Mouse (Mus musculus): ENCODE data around the gene Serpinb9. TPM values are rescaled to one million over a fixed set of nuclear protein-coding genes. Genes with fewer than 3 reads are reported as not detected.
"Not testable (repeated sequence)": the region's sequence is repeated elsewhere in the genome, so short reads cannot be mapped to it uniquely, and the experiment has no call there.

The Serpinb9 gene
- 10.8 and 12.5 TPM in 2 replicates for polyA plus RNA-seq (2014; fragmentation: Nextera tagmentation; extraction: Ambion mirVana)

GRCm38 (mm10) chr13:33002950-33003349 lies at the start of gene Serpinb9:
Gene Serpinb9 (plus strand): TSS chr13:33003250.
- H3K27ac ChIP-seq (ENCODE audit: low read depth), result peak within 1 kb of the TSS; percentile 88
- no peaks in the 10 kb centered on the region for H3K36me3 ChIP-seq (ENCODE audit: control insufficient read depth, insufficient read depth, low read length)
- H3K9me3 ChIP-seq (ENCODE audit: control insufficient read depth, low read length), result no peaks in the 10 kb centered on the region
- no peaks in the 10 kb centered on the region for H3K4me1 ChIP-seq (replicated peaks; ENCODE audit: control insufficient read depth, insufficient read depth, low read length)
- peak within 1 kb of the TSS; percentile 35 for H3K4me3 ChIP-seq (ENCODE audit: low read depth, low read length)
- WGBS, result 96% methylated on average over 3 of the region's 3 CpGs
- peak within 1 kb of the TSS; percentile 45 for H3K9ac ChIP-seq (ENCODE audit: low read length)
- no peaks in the 10 kb centered on the region for H3K27me3 ChIP-seq (replicated peaks; ENCODE audit: control insufficient read depth, insufficient read depth, low read length)
- DNase-seq (ENCODE audit: low spot score) (no peak), ATAC-seq (replicated peaks; ENCODE audit: low FRiP score, low TSS enrichment, low read depth) (no peak)
- H3K4me2 ChIP-seq (ENCODE audit: low read length), result peak within 1 kb of the TSS; percentile 62

- 47% methylated on average over 4 of the region's 4 CpGs for WGBS
- Histone ChIP-seq H3K4me1 (replicated peaks; ENCODE audit: control insufficient read depth, insufficient read depth, low read length) (no peaks in the 10 kb centered on the region), H3K9me3 (ENCODE audit: control insufficient read depth, low read length) (no peaks in the 10 kb centered on the region), H3K27me3 (replicated peaks; ENCODE audit: control insufficient read depth, insufficient read depth, low read length) (no peaks in the 10 kb centered on the region), H3K36me3 (ENCODE audit: control insufficient read depth, insufficient read depth, low read length) (no peaks in the 10 kb centered on the region), H3K4me3 (ENCODE audit: low read depth, low read length) (no peak overlapping the region), H3K4me2 (ENCODE audit: low read length) (no peak overlapping the region), H3K9ac (ENCODE audit: low read length) (no peak overlapping the region), H3K27ac (ENCODE audit: low read depth) (no peak overlapping the region)
- ATAC-seq (replicated peaks; ENCODE audit: low FRiP score, low TSS enrichment, low read depth) (no peak), DNase-seq (ENCODE audit: low spot score) (no peak)
Measured at GRCm38 (mm10) chr13:32956537-32956936, 46.5 kb upstream of the Serpinb9 start.

- Histone ChIP-seq H3K9ac (ENCODE audit: low read length) (no peak overlapping the region), H3K27ac (ENCODE audit: low read depth) (no peak overlapping the region), H3K4me3 (ENCODE audit: low read depth, low read length) (no peak overlapping the region), H3K9me3 (ENCODE audit: control insufficient read depth, low read length) (no peaks in the 10 kb centered on the region), H3K4me2 (ENCODE audit: low read length) (no peak overlapping the region), H3K4me1 (replicated peaks; ENCODE audit: control insufficient read depth, insufficient read depth, low read length) (no peaks in the 10 kb centered on the region), H3K27me3 (replicated peaks; ENCODE audit: control insufficient read depth, insufficient read depth, low read length) (no peaks in the 10 kb centered on the region), H3K36me3 (ENCODE audit: control insufficient read depth, insufficient read depth, low read length) (no peaks in the 10 kb centered on the region)
- WGBS, result 61% methylated on average over 4 of the region's 4 CpGs
- ATAC-seq (replicated peaks; ENCODE audit: low FRiP score, low TSS enrichment, low read depth) (no peak), DNase-seq (ENCODE audit: low spot score) (no peak)
Measured at GRCm38 (mm10) chr13:32957917-32958316, 45.1 kb upstream of the Serpinb9 start.

DNA sequence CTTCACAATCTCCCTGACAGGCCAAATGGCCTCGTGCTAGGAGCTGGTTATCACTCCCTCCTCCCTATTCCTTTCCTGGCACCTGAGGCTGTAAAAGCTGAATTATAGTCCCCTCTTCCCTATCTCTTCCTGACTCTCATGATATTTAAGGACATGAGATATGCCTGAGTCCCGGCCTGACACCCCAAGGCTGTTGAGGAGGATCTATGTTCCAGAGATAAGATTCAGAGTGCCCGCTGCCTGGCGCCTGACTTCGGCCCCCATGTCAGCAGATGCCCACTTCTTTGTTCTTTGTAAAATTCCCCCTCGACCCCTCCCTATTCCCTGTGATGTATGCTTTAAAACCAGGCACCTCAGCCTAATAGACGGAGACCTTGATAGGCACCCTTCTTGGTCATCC lies 44.5 kb upstream of the Serpinb9 start:
- DNase-seq (ENCODE audit: low spot score); H3K4me3 ChIP-seq (ENCODE audit: low read depth, low read length); ATAC-seq (replicated peaks; ENCODE audit: low FRiP score, low TSS enrichment, low read depth); H3K4me1 ChIP-seq (replicated peaks; ENCODE audit: control insufficient read depth, insufficient read depth, low read length); H3K27ac ChIP-seq (ENCODE audit: low read depth); H3K9me3 ChIP-seq (ENCODE audit: control insufficient read depth, low read length); H3K27me3 ChIP-seq (replicated peaks; ENCODE audit: control insufficient read depth, insufficient read depth, low read length); H3K9ac ChIP-seq (ENCODE audit: low read length); H3K4me2 ChIP-seq (ENCODE audit: low read length); H3K36me3 ChIP-seq (ENCODE audit: control insufficient read depth, insufficient read depth, low read length): not testable (repeated sequence)
- 76% methylated on average over 7 of the region's 7 CpGs for WGBS

- no peaks in the 10 kb centered on the region for H3K9me3 ChIP-seq (ENCODE audit: control insufficient read depth, low read length)
- ATAC-seq (replicated peaks; ENCODE audit: low FRiP score, low TSS enrichment, low read depth), result no peak; the same call in 1 of the 2 replicates
- WGBS, result 53% methylated on average over 9 of the region's 9 CpGs
- H3K27me3 ChIP-seq (replicated peaks; ENCODE audit: control insufficient read depth, insufficient read depth, low read length), result no peaks in the 10 kb centered on the region
- no peak overlapping the region for H3K4me3 ChIP-seq (ENCODE audit: low read depth, low read length)
- H3K4me2 ChIP-seq (ENCODE audit: low read length), result no peak overlapping the region
- no peak overlapping the region; the same call in 1 of the 2 replicates for H3K27ac ChIP-seq (ENCODE audit: low read depth)
- no peaks in the 10 kb centered on the region for H3K36me3 ChIP-seq (ENCODE audit: control insufficient read depth, insufficient read depth, low read length)
- no peak overlapping the region for H3K9ac ChIP-seq (ENCODE audit: low read length)
- peaks cover 3% of the 10 kb centered on the region for H3K4me1 ChIP-seq (replicated peaks; ENCODE audit: control insufficient read depth, insufficient read depth, low read length)
- no peak for DNase-seq (ENCODE audit: low spot score)
Measured at GRCm38 (mm10) chr13:32963990-32964753, 38.9 kb upstream of the Serpinb9 start.

- no peaks in the 10 kb centered on the region for H3K36me3 ChIP-seq (ENCODE audit: control insufficient read depth, insufficient read depth, low read length)
- no peak within 1 kb of the TSS; the same call in 1 of the 2 replicates for H3K27ac ChIP-seq (ENCODE audit: low read depth)
- WGBS, result 39% methylated on average over 16 of the region's 16 CpGs
- H3K9me3 ChIP-seq (ENCODE audit: control insufficient read depth, low read length), result no peaks in the 10 kb centered on the region
- H3K27me3 ChIP-seq (replicated peaks; ENCODE audit: control insufficient read depth, insufficient read depth, low read length), result no peaks in the 10 kb centered on the region
- H3K9ac ChIP-seq (ENCODE audit: low read length), result 0 out of 2 replicates have a peak within 1 kb of the TSS, but pooled peaks have one; percentile 18
- H3K4me2 ChIP-seq (ENCODE audit: low read length), result peak within 1 kb of the TSS; percentile 47
- peaks cover 3% of the 10 kb centered on the region for H3K4me1 ChIP-seq (replicated peaks; ENCODE audit: control insufficient read depth, insufficient read depth, low read length)
- ATAC-seq (replicated peaks; ENCODE audit: low FRiP score, low TSS enrichment, low read depth), result no peak; the same call in 1 of the 2 replicates
- H3K4me3 ChIP-seq (ENCODE audit: low read depth, low read length), result peak within 1 kb of the TSS; percentile 10; the same call in 1 of the 2 replicates
- DNase-seq (ENCODE audit: low spot score), result peak; percentile 63
Measured at GRCm38 (mm10) chr13:32964989-32965811, 37.9 kb upstream of the Serpinb9 start, which contains the start of gene Serpinb6b. Gene Serpinb6b (plus strand): TSS chr13:32965209.

DNA sequence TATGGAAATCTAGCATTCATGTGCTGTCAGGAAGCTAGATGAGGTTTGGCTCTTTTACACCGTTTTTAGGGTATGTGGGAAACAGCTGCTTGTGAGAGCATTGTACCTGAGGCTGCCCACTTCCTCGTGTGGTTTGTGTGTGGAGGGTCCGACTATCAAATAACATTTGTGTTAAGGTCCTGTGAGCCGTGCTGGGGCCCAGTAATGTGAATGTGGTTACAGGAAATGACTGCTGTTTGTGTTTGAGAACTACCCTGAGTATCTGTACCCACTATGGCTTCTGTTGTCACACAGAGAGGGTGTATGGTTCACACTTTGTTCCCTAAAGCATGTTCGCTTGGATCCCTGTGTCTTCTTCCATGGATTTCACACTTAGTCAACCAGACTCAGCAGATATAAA lies 36.9 kb upstream of the Serpinb9 start:
- Histone ChIP-seq H3K4me3 (ENCODE audit: low read depth, low read length) (no peak overlapping the region), H3K36me3 (ENCODE audit: control insufficient read depth, insufficient read depth, low read length) (no peaks in the 10 kb centered on the region), H3K27ac (ENCODE audit: low read depth) (no peak overlapping the region), H3K9me3 (ENCODE audit: control insufficient read depth, low read length) (no peaks in the 10 kb centered on the region), H3K4me2 (ENCODE audit: low read length) (no peak overlapping the region), H3K4me1 (replicated peaks; ENCODE audit: control insufficient read depth, insufficient read depth, low read length) (peaks cover 3% of the 10 kb centered on the region), H3K27me3 (replicated peaks; ENCODE audit: control insufficient read depth, insufficient read depth, low read length) (no peaks in the 10 kb centered on the region), H3K9ac (ENCODE audit: low read length) (no peak overlapping the region)
- DNase-seq (ENCODE audit: low spot score), result no peak
- no peak for ATAC-seq (replicated peaks; ENCODE audit: low FRiP score, low TSS enrichment, low read depth)
- 64% methylated on average over 5 of the region's 5 CpGs for WGBS

DNA sequence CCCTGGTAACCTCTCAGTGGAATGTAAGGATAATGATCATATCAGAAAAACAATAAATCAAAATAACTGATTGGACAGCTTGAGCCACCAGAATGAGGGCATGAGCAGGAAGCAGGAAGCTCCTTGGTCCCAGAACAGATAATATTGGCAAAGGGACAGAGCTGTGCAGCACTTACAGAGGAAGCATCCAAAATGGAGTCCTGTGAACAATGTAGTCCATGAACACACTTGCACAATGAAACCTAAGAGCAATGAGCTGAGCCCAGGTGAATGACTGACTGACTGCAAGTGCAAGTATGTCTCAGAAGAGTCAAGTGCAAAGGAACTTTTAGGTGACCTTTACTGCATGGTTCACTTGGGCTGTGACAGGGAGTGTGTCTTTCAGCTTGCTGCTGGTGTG lies 35.8 kb upstream of the Serpinb9 start:
- Histone ChIP-seq H3K4me1 (replicated peaks; ENCODE audit: control insufficient read depth, insufficient read depth, low read length) (peaks cover 3% of the 10 kb centered on the region), H3K27me3 (replicated peaks; ENCODE audit: control insufficient read depth, insufficient read depth, low read length) (no peaks in the 10 kb centered on the region), H3K9me3 (ENCODE audit: control insufficient read depth, low read length) (no peaks in the 10 kb centered on the region), H3K4me2 (ENCODE audit: low read length) (no peak overlapping the region), H3K27ac (ENCODE audit: low read depth) (no peak overlapping the region), H3K36me3 (ENCODE audit: control insufficient read depth, insufficient read depth, low read length) (no peaks in the 10 kb centered on the region), H3K9ac (ENCODE audit: low read length) (no peak overlapping the region), H3K4me3 (ENCODE audit: low read depth, low read length) (no peak overlapping the region)
- DNase-seq (ENCODE audit: low spot score) (no peak), ATAC-seq (replicated peaks; ENCODE audit: low FRiP score, low TSS enrichment, low read depth) (no peak)

All from intestine, embryonic 14.5 days (tissue).